In genomic region chr2:76647441-76647869, GRCm38 (mm10) we compare ENCODE assay signal across 8 mouse cellular contexts. TPM values are rescaled to one million over a fixed set of nuclear protein-coding genes. Genes with fewer than 3 reads are reported as not detected.
A peak's percentile ranks its signal among the peaks of the same experiment; 100 is the strongest.
DNase-seq lines count a peak whose midpoint lies in the region; ATAC-seq and TF ChIP-seq lines count a peak whose summit lies in the region.

No protein-coding gene starts in this region.

- H3K27ac ChIP-seq in kidney, embryonic 15.5 days: peak overlapping the region; percentile 96
- H3K27ac ChIP-seq in MEL (ENCODE audit: control insufficient read depth, low read depth, low read length): no peak overlapping the region
- peak overlapping the region; percentile 85 for H3K27ac ChIP-seq in limb, embryonic 14.5 days (replicated peaks; ENCODE audit: low read depth, low read length)
- H3K27ac ChIP-seq in neural tube, embryonic 13.5 days (replicated peaks): peak overlapping the region; percentile 94

- H3K36me3 ChIP-seq in kidney, embryonic 15.5 days: peaks cover 18% of the 10 kb centered on the region
- peaks cover 0 to 13% of the 10 kb centered on the region in 2 experiments; a peak in 2 of 4 replicates for H3K36me3 ChIP-seq in MEL (ENCODE audit: control insufficient read depth in 1 of 2, insufficient read depth in 2 of 2, low read length in 2 of 2)
- H3K36me3 ChIP-seq in limb, embryonic 14.5 days (ENCODE audit: control insufficient read depth, insufficient read depth, low read length): peaks cover 12% of the 10 kb centered on the region
- peaks cover 16% of the 10 kb centered on the region for H3K36me3 ChIP-seq in neural tube, embryonic 13.5 days

- no peak for DNase-seq in kidney, postnatal 36 days
- no peak for DNase-seq in MEL (ENCODE audit: low read depth, low spot score)
- DNase-seq in limb, embryonic 14.5 days (ENCODE audit: low spot score): no peak
- DNase-seq in thymus, adult 18-20 months: no peak
- no peak for DNase-seq in kidney, adult 11 months

- 2% methylated on average over 32 of the region's 32 CpGs for WGBS in kidney, embryonic 15.5 days
- 7% methylated on average over 24 of the region's 32 CpGs for WGBS in limb, embryonic 14.5 days
- under 1% methylated on average over 27 of the region's 32 CpGs for WGBS in neural tube, embryonic 13.5 days

- H3K4me1 ChIP-seq in kidney, embryonic 15.5 days: peaks cover 21% of the 10 kb centered on the region
- H3K4me1 ChIP-seq in MEL (ENCODE audit: control insufficient read depth in 1 of 2, insufficient read depth in 2 of 2, low read length in 2 of 2): peaks cover 5 to 9% of the 10 kb centered on the region in 2 experiments
- H3K4me1 ChIP-seq in limb, embryonic 14.5 days (ENCODE audit: control insufficient read depth, insufficient read depth, low read length): peaks cover 11% of the 10 kb centered on the region
- H3K4me1 ChIP-seq in neural tube, embryonic 13.5 days (replicated peaks): peaks cover 25% of the 10 kb centered on the region

- TF ChIP-seq EP300 in MEL (IDR thresholded peaks at IDR 0.05; ENCODE audit: low read depth in 1 of 2, low read length in 2 of 2): no peak

- peak overlapping the region; percentile 84 for H3K4me3 ChIP-seq in kidney, embryonic 15.5 days (replicated peaks)
- peak overlapping the region; percentile 71 to 91 for H3K4me3 ChIP-seq in MEL (ENCODE audit: control insufficient read depth in 1 of 2, insufficient read depth in 1 of 2, low read depth in 2 of 2, low read length in 2 of 2)
- H3K4me3 ChIP-seq in limb, embryonic 14.5 days (replicated peaks; ENCODE audit: low read length): peak overlapping the region; percentile 83
- H3K4me3 ChIP-seq in neural tube, embryonic 13.5 days: peak overlapping the region; percentile 82

- TF ChIP-seq CTCF in MEL (IDR thresholded peaks at IDR 0.05 in 2 of 3, conservative IDR thresholded peaks at IDR 0.05 in 1 of 3; ENCODE audit: control insufficient read depth in 1 of 3, insufficient read depth in 1 of 3, low read depth in 2 of 3, low read length in 3 of 3, poor library complexity in 1 of 3, severe bottlenecking in 1 of 3): no peak

- no peaks in the 10 kb centered on the region for H3K79me2 ChIP-seq in MEL (ENCODE audit: control insufficient read depth, insufficient read depth, low read length, poor library complexity)

- TF ChIP-seq POLR2A in MEL (IDR thresholded peaks at IDR 0.05; ENCODE audit: control insufficient read depth in 1 of 2, insufficient read depth in 1 of 2, low read depth in 1 of 2, low read length in 2 of 2, poor library complexity in 1 of 2): no peak
- no peak for TF ChIP-seq POLR2A in limb, embryonic 14.5 days (IDR thresholded peaks at IDR 0.05; ENCODE audit: borderline replicate concordance, extremely low read depth, insufficient read depth, insufficient read length)

- peak; percentile 62 for ATAC-seq in kidney, embryonic 15.5 days (replicated peaks; ENCODE audit: low FRiP score)
- ATAC-seq in erythroblast, adult 5-6 weeks (replicated peaks; ENCODE audit: low FRiP score, poor library complexity, severe bottlenecking): peak; percentile 41; the same call in 1 of the 2 replicates
- peak; percentile 17 for ATAC-seq in limb, embryonic 14.5 days (ENCODE audit: low FRiP score, low read depth)
- ATAC-seq in neural tube, embryonic 13.5 days (ENCODE audit: low read depth): peak; percentile 65

- H3K27me3 ChIP-seq in kidney, embryonic 15.5 days: no peaks in the 10 kb centered on the region
- H3K27me3 ChIP-seq in MEL (ENCODE audit: control insufficient read depth in 1 of 2, insufficient read depth in 2 of 2, low read length in 2 of 2): no peaks in the 10 kb centered on the region
- no peaks in the 10 kb centered on the region for H3K27me3 ChIP-seq in limb, embryonic 14.5 days (ENCODE audit: control insufficient read depth, insufficient read depth, low read length)
- H3K27me3 ChIP-seq in neural tube, embryonic 13.5 days: no peaks in the 10 kb centered on the region

- peak overlapping the region; percentile 88 for H3K9ac ChIP-seq in kidney, embryonic 15.5 days
- peak overlapping the region; percentile 77 for H3K9ac ChIP-seq in MEL (ENCODE audit: control insufficient read depth, low read depth, low read length, poor library complexity, severe bottlenecking)
- H3K9ac ChIP-seq in limb, embryonic 14.5 days (ENCODE audit: low read depth, low read length, severe bottlenecking): peak overlapping the region; percentile 85
- peak overlapping the region; percentile 87 for H3K9ac ChIP-seq in neural tube, embryonic 13.5 days

- TF ChIP-seq RAD21 in MEL (IDR thresholded peaks at IDR 0.05; ENCODE audit: low read depth, low read length): no peak

- H3K4me2 ChIP-seq in kidney, embryonic 15.5 days: peak overlapping the region; percentile 84
- peak overlapping the region; percentile 64 for H3K4me2 ChIP-seq in limb, embryonic 14.5 days (replicated peaks; ENCODE audit: low read depth, low read length, severe bottlenecking)
- H3K4me2 ChIP-seq in neural tube, embryonic 13.5 days: peak overlapping the region; percentile 75

- no peaks in the 10 kb centered on the region for H3K9me3 ChIP-seq in kidney, embryonic 15.5 days (replicated peaks)
- no peaks in the 10 kb centered on the region for H3K9me3 ChIP-seq in MEL (replicated peaks; ENCODE audit: insufficient read depth, low read length)
- no peaks in the 10 kb centered on the region for H3K9me3 ChIP-seq in limb, embryonic 14.5 days (ENCODE audit: control insufficient read depth, low read length)
- H3K9me3 ChIP-seq in neural tube, embryonic 13.5 days: no peaks in the 10 kb centered on the region

TF ChIP-seq in MEL, 35 proteins besides CTCF, POLR2A, EP300 and RAD21:
- TF ChIP-seq USF2 (IDR thresholded peaks at IDR 0.05; ENCODE audit: borderline replicate concordance in 1 of 2, insufficient read depth in 1 of 2, low read depth in 1 of 2, low read length in 2 of 2): no peak
- TF ChIP-seq SIN3A (IDR thresholded peaks at IDR 0.05; ENCODE audit: low read length): peak; percentile 49; the same call in 1 of the 2 replicates
- no peak for TF ChIP-seq ZNF384 (IDR thresholded peaks at IDR 0.05; ENCODE audit: low read depth, low read length)
- TF ChIP-seq MAFK (IDR thresholded peaks at IDR 0.05; ENCODE audit: borderline replicate concordance, low read depth, low read length): no peak
- no peak for TF ChIP-seq ZKSCAN1 (IDR thresholded peaks at IDR 0.05; ENCODE audit: low read depth, low read length)
- TF ChIP-seq MXI1 (IDR thresholded peaks at IDR 0.05; ENCODE audit: low read depth, low read length): no peak; the same call in 1 of the 2 replicates
- TF ChIP-seq MAZ (IDR thresholded peaks at IDR 0.05; ENCODE audit: low read depth, low read length): no peak; the same call in 1 of the 2 replicates
- TF ChIP-seq E2F4 (IDR thresholded peaks at IDR 0.05; ENCODE audit: borderline replicate concordance, low read depth, low read length): no peak

RNA-seq across cellular contexts. Expression of gene Prkra, which starts 0.4 kb away (rescaled TPM):
- 78.8 and 80.5 TPM in 2 replicates for polyA plus RNA-seq in kidney, embryonic 15.5 days (2015; fragmentation: Nextera tagmentation; extraction: Ambion mirVana)
- 15.7 and 18.8 TPM in 2 replicates for total RNA-seq in MEL (2012; rRNA removed)
- polyA plus RNA-seq in MEL (2012; ENCODE audit: insufficient read depth in 1 of 2, insufficient read length in 2 of 2, low read depth in 1 of 2, low replicate concordance in 2 of 2, missing spikeins in 1 of 2): 10 to 100 TPM in 1 of 2 experiments, not detected in 1; 21.5 TPM
- total RNA-seq in erythroblast, adult 5-6 weeks (2015; ENCODE audit: low replicate concordance): 6.9 and 7.5 TPM in 2 replicates
- 2.2 TPM in 1 of 2 replicates, not detected in the other for total RNA-seq in erythroblast, adult 5-6 weeks (2017; ENCODE audit: low replicate concordance)
- polyA plus RNA-seq in limb, embryonic 14.5 days (2012; rRNA removed): 55.2 and 60.8 TPM in 2 replicates
- polyA plus RNA-seq in limb, embryonic 14.5 days (2014; fragmentation: Nextera tagmentation; extraction: Ambion mirVana): 61.3 and 70.2 TPM in 2 replicates
- polyA plus RNA-seq in neural tube, embryonic 13.5 days (2015; fragmentation: Nextera tagmentation; extraction: Ambion mirVana): 96.6 and 97.8 TPM in 2 replicates

RNA-seq across cellular contexts. Expression of gene Pjvk, which starts 0.8 kb away (rescaled TPM):
- polyA plus RNA-seq in kidney, embryonic 15.5 days (2015; fragmentation: Nextera tagmentation; extraction: Ambion mirVana): 1.6 and 2.7 TPM in 2 replicates
- not detected in 2 replicates for total RNA-seq in MEL (2012; rRNA removed)
- under 1 TPM in 1 of 2 experiments, not detected in 1; 0.07 TPM for polyA plus RNA-seq in MEL (2012; ENCODE audit: insufficient read depth in 1 of 2, insufficient read length in 2 of 2, low read depth in 1 of 2, low replicate concordance in 2 of 2, missing spikeins in 1 of 2)
- total RNA-seq in erythroblast, adult 5-6 weeks (2015; ENCODE audit: low replicate concordance): not detected in 2 replicates
- not detected in 2 replicates for total RNA-seq in erythroblast, adult 5-6 weeks (2017; ENCODE audit: low replicate concordance)
- 0.47 and 0.83 TPM in 2 replicates for polyA plus RNA-seq in limb, embryonic 14.5 days (2012; rRNA removed)
- polyA plus RNA-seq in limb, embryonic 14.5 days (2014; fragmentation: Nextera tagmentation; extraction: Ambion mirVana): 0.22 TPM in 1 of 2 replicates, not detected in the other
- polyA plus RNA-seq in neural tube, embryonic 13.5 days (2015; fragmentation: Nextera tagmentation; extraction: Ambion mirVana): 0.42 TPM in 1 of 2 replicates, not detected in the other

RNA-seq across cellular contexts. Expression of gene Fkbp7, which starts 25.5 kb away (rescaled TPM):
- polyA plus RNA-seq in kidney, embryonic 15.5 days (2015; fragmentation: Nextera tagmentation; extraction: Ambion mirVana): 65.4 and 66.7 TPM in 2 replicates
- total RNA-seq in MEL (2012; rRNA removed): 0.98 and 1.8 TPM in 2 replicates
- polyA plus RNA-seq in MEL (2012; ENCODE audit: insufficient read depth in 1 of 2, insufficient read length in 2 of 2, low read depth in 1 of 2, low replicate concordance in 2 of 2, missing spikeins in 1 of 2): 1 to 10 TPM in 1 of 2 experiments, not detected in 1; 1.1 TPM
- 2.3 TPM in 1 of 2 replicates, not detected in the other for total RNA-seq in erythroblast, adult 5-6 weeks (2015; ENCODE audit: low replicate concordance)
- 0.70 and 2.9 TPM in 2 replicates for total RNA-seq in erythroblast, adult 5-6 weeks (2017; ENCODE audit: low replicate concordance)
- 50.5 and 102 TPM in 2 replicates for polyA plus RNA-seq in limb, embryonic 14.5 days (2012; rRNA removed)
- polyA plus RNA-seq in limb, embryonic 14.5 days (2014; fragmentation: Nextera tagmentation; extraction: Ambion mirVana): 128 and 151 TPM in 2 replicates
- 25.1 and 25.5 TPM in 2 replicates for polyA plus RNA-seq in neural tube, embryonic 13.5 days (2015; fragmentation: Nextera tagmentation; extraction: Ambion mirVana)

RNA-seq across cellular contexts. Expression of gene Plekha3, which starts 27.6 kb away (rescaled TPM):
- 13.9 and 14.0 TPM in 2 replicates for polyA plus RNA-seq in kidney, embryonic 15.5 days (2015; fragmentation: Nextera tagmentation; extraction: Ambion mirVana)
- 15.1 and 20.5 TPM in 2 replicates for total RNA-seq in MEL (2012; rRNA removed)
- 10 to 100 TPM in 1 of 2 experiments, not detected in 1; 23.4 TPM for polyA plus RNA-seq in MEL (2012; ENCODE audit: insufficient read depth in 1 of 2, insufficient read length in 2 of 2, low read depth in 1 of 2, low replicate concordance in 2 of 2, missing spikeins in 1 of 2)
- 2.5 and 8.2 TPM in 2 replicates for total RNA-seq in erythroblast, adult 5-6 weeks (2015; ENCODE audit: low replicate concordance)
- total RNA-seq in erythroblast, adult 5-6 weeks (2017; ENCODE audit: low replicate concordance): 2.9 and 7.2 TPM in 2 replicates
- polyA plus RNA-seq in limb, embryonic 14.5 days (2012; rRNA removed): 17.3 and 17.8 TPM in 2 replicates
- polyA plus RNA-seq in limb, embryonic 14.5 days (2014; fragmentation: Nextera tagmentation; extraction: Ambion mirVana): 13.9 and 14.5 TPM in 2 replicates
- polyA plus RNA-seq in neural tube, embryonic 13.5 days (2015; fragmentation: Nextera tagmentation; extraction: Ambion mirVana): 11.7 and 14.5 TPM in 2 replicates

Comparison
In these comparisons a context has a peak if more than half of its experiments do, and no peak if none do; other contexts are left out.
1. RNA of gene Fkbp7, which starts 25.5 kb away (polyA plus RNA-seq): 50.5 to 151 TPM in limb, embryonic 14.5 days, 65.4 to 66.7 TPM in kidney, embryonic 15.5 days and 25.1 to 25.5 TPM in neural tube, embryonic 13.5 days; 1.1 TPM in MEL; every median in the first group is over 10 times any median in the second.
2. Peak in every context shown above with its lines, with median percentiles within 50 percentile points of each other: ATAC-seq, H3K4me2 ChIP-seq, H3K4me3 ChIP-seq and H3K9ac ChIP-seq.